Mouse (Mus musculus) intestine, embryonic 14.5 days (tissue): ENCODE measurements around the gene Cacna1e. TPM values are rescaled to one million over a fixed set of nuclear protein-coding genes. Genes with fewer than 3 reads are reported as not detected.

ENCODE experiments used
- ATAC-seq: fragments of 200-750 bp; cut with Nextera tagmentation; replicated peaks from 2 replicates; pipeline ENCODE4 v1.8.0; 2017; ENCODE audit warnings: low read depth, moderate number of reproducible peaks, moderate TSS enrichment, moderate library complexity; ENCODE audit not compliant: low FRiP score, low TSS enrichment
- DNase-seq: peaks from one replicate; pipeline ENCODE4 v3.0.0-alpha.2; 2018; ENCODE audit warnings: low spot score
- H3K27ac ChIP-seq: fragments of 300-500 bp; sonication (generic); 2 replicates; pipeline ENCODE4 v1.5.1; 2014; ENCODE audit warnings: low read depth, mild to moderate bottlenecking, control low read depth
- H3K27me3 ChIP-seq: fragments of 300-500 bp; sonication (generic); replicated peaks from 2 replicates; pipeline ENCODE4 v1.6.1; 2014; ENCODE audit warnings: low read length, control low read depth; ENCODE audit not compliant: control insufficient read depth, insufficient read depth
- H3K36me3 ChIP-seq: fragments of 300-500 bp; sonication (generic); 2 replicates; pipeline ENCODE4 v1.6.1; 2014; ENCODE audit warnings: low read length, control low read depth; ENCODE audit not compliant: control insufficient read depth, insufficient read depth
- H3K4me1 ChIP-seq: fragments of 300-500 bp; sonication (generic); replicated peaks from 2 replicates; pipeline ENCODE4 v1.6.1; 2014; ENCODE audit warnings: low read length, control low read depth, mixed read lengths; ENCODE audit not compliant: control insufficient read depth, insufficient read depth
- H3K4me2 ChIP-seq: fragments of 300-500 bp; sonication (generic); 2 replicates; pipeline ENCODE4 v1.6.1; 2014; ENCODE audit warnings: low read length
- H3K4me3 ChIP-seq: fragments of 300-500 bp; sonication (generic); 2 replicates; pipeline ENCODE4 v1.5.1; 2014; ENCODE audit warnings: low read depth, low read length, control low read depth, mixed read lengths
- H3K9ac ChIP-seq: fragments of 300-500 bp; sonication (generic); 2 replicates; pipeline ENCODE4 v1.6.1; 2014; ENCODE audit warnings: mild to moderate bottlenecking, low read length
- H3K9me3 ChIP-seq: fragments of 300-500 bp; sonication (generic); 2 replicates; pipeline ENCODE4 v1.6.1; 2016; ENCODE audit warnings: low read length, control low read depth; ENCODE audit not compliant: control insufficient read depth
- WGBS: fragments of 180-500 bp; shearing (Covaris S2); extraction: QIAGEN DNeasy Blood & Tissue Kit; methylation state at CpG from one replicate; pipeline ENCODE4 v1.1.7; 2014; 5-methylcytosine and 5-hydroxymethylcytosine counted together
- polyA plus RNA-seq: library from polyadenylated mRNA; unstranded; fragments of >200 nt; fragmentation: Nextera tagmentation; extraction: Ambion mirVana; gene quantifications from 2 replicates; pipeline ENCODE4 v1.2.1, GENCODE M21; 2014

Cacna1e gene
- polyA plus RNA-seq, 1 experiment from 2014 or later: 2.0 TPM

DNA sequence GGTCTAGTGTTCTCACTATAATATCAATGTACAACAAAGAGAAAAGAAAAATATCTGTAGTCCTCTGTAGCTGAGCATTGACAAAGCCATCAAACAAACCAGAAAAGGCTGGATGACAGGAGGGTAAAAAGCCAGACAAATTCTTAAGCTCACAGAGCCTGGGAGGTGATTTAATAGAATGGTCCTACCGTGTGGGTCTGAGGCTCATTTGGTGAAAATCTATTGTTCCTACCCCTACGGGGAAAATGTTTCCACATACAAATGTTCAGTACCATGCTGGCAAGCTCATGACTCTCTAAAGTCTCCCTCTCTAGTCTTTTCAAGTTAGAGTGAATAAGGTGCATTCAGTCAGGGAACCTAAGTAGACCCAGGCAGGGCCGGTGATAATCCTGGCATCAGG is 206.2 kb downstream of the Cacna1e start:
- no peak overlapping the region for H3K4me2 ChIP-seq
- ATAC-seq (no peak), DNase-seq (no peak)
- no peaks in the 10 kb centered on the region for H3K9me3 ChIP-seq
- no peak overlapping the region for H3K9ac ChIP-seq
- no peak overlapping the region for H3K27ac ChIP-seq
- H3K4me1 ChIP-seq: no peaks in the 10 kb centered on the region
- H3K4me3 ChIP-seq: no peak overlapping the region
- 88% methylated on average over 3 of the region's 3 CpGs for WGBS
- H3K36me3 ChIP-seq: no peaks in the 10 kb centered on the region
- H3K27me3 ChIP-seq: no peaks in the 10 kb centered on the region

DNA sequence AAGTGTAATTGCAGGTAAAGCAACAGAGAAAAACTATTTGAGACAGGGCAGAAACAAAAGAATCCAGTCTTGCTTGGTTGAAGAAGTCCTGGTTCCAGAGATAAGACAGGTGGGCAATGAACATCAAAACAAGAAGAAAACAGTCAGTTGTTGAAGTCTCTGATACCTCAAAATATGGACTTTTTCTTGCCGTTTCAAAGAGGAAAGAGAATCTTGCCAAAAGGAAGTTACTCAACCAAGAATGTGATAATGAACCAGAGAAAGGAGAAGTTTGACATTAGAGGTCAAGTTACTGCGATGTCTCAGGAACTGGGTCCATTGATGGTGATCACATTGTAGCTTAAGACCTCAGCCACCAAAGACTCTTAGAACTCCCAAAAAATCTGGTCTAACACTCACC is 206.6 kb downstream of the Cacna1e start:
- H3K4me1 ChIP-seq: no peaks in the 10 kb centered on the region
- 67% methylated on average over 2 of the region's 2 CpGs for WGBS
- no peak overlapping the region for H3K4me3 ChIP-seq
- no peak overlapping the region for H3K9ac ChIP-seq
- H3K27ac ChIP-seq: no peak overlapping the region
- H3K27me3 ChIP-seq: no peaks in the 10 kb centered on the region
- DNase-seq (no peak), ATAC-seq (no peak)
- H3K4me2 ChIP-seq: no peak overlapping the region
- no peaks in the 10 kb centered on the region for H3K36me3 ChIP-seq
- no peaks in the 10 kb centered on the region for H3K9me3 ChIP-seq

- H3K9me3 ChIP-seq: no peaks in the 10 kb centered on the region
- no peak for ATAC-seq
- DNase-seq: no peak
- H3K27ac ChIP-seq: no peak overlapping the region
- no peaks in the 10 kb centered on the region for H3K36me3 ChIP-seq
- no peaks in the 10 kb centered on the region for H3K27me3 ChIP-seq
- no peak overlapping the region for H3K9ac ChIP-seq
- H3K4me2 ChIP-seq: no peak overlapping the region
- no peaks in the 10 kb centered on the region for H3K4me1 ChIP-seq
- no peak overlapping the region for H3K4me3 ChIP-seq
Observed at GRCm38 (mm10) chr1:154663721-154664120, 220.6 kb downstream of the Cacna1e start.

DNA sequence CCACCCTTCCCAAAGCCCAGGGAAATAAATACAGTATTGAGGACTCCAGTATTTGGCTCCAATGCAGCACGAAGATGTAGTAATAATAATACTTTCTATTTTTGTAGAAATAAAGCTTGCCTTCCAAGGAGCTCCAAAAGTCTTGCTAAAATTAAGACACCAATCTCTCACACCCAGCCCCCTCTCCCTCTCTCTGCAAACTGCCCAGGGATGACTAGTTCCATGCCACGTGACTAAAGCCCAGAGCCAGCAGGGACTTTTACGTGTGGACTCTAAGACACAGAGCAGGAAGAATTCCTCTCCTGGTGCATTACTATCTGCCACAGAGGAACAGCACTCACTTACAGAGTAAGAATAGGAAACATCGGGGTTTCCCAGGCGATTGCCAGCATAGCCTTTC is 222.3 kb downstream of the Cacna1e start:
- no peak overlapping the region for H3K4me2 ChIP-seq
- H3K4me3 ChIP-seq: no peak overlapping the region
- DNase-seq: no peak
- H3K9ac ChIP-seq: no peak overlapping the region
- no peaks in the 10 kb centered on the region for H3K27me3 ChIP-seq
- no peaks in the 10 kb centered on the region for H3K36me3 ChIP-seq
- 81% methylated on average over 5 of the region's 5 CpGs for WGBS
- no peak overlapping the region for H3K27ac ChIP-seq
- no peaks in the 10 kb centered on the region for H3K9me3 ChIP-seq
- no peak for ATAC-seq
- H3K4me1 ChIP-seq: no peaks in the 10 kb centered on the region

DNA sequence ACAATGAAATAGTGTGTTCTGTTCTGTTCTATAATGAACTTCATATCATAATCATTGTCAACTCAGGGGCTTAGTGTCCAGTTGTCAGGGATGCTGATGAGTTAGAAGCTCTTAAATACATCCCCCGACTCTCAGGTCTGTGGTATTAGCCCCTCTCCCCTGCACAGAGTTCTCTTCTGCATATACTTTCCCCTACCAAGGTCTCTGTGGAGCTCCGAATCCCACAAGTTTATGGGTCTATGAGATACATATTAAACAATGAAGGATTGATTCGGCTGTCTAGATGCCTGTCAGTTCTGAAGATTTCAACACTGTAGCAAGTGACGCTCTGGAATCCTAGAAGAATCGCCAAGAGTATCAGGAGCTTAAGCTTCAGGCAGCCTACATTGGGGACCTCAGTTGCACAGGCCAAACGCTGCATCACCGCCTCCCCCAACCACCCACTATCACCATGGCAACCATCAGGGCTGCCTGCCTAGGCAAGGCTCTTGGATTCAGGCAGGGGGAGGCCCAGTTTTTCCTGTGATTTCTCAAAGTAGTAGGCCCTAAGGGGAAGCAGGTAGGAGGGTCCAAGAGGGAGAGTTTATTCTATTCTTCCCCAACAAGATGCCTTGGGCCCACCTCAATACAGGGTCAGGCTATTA is 223.0 kb downstream of the Cacna1e start:
- ATAC-seq: no peak
- Histone ChIP-seq H3K36me3 (no peaks in the 10 kb centered on the region), H3K9me3 (no peaks in the 10 kb centered on the region), H3K4me3 (no peak overlapping the region), H3K27me3 (no peaks in the 10 kb centered on the region), H3K4me2 (no peak overlapping the region), H3K4me1 (no peaks in the 10 kb centered on the region), H3K9ac (no peak overlapping the region), H3K27ac (no peak overlapping the region)
- 62% methylated on average over 7 of the region's 7 CpGs for WGBS
- no peak for DNase-seq

DNA sequence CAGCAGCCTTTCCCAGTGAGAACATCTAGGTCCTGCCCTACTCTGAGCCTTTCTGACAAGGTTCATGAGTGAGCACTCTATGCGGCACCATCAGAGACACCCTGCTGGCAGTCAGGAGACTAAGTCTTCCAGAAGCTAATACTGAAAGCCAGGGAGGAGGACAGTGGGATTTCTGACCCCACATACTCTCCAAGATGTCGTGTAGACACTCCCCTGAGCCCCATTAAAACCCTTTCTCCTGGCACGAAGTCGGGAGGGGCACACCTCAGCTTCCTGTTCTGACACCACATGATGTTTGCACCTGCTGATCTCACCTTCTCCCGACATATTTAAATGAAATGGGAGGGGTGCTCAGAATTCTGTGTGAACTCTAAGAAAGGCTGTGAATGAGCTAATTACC is 226.9 kb downstream of the Cacna1e start:
- DNase-seq: no peak
- H3K4me2 ChIP-seq: no peak overlapping the region
- H3K27ac ChIP-seq: no peak overlapping the region
- no peak overlapping the region for H3K4me3 ChIP-seq
- 43% methylated on average over 5 of the region's 5 CpGs for WGBS
- ATAC-seq: no peak
- H3K9ac ChIP-seq: no peak overlapping the region
- no peaks in the 10 kb centered on the region for H3K4me1 ChIP-seq
- H3K27me3 ChIP-seq: no peaks in the 10 kb centered on the region
- H3K36me3 ChIP-seq: no peaks in the 10 kb centered on the region
- no peaks in the 10 kb centered on the region for H3K9me3 ChIP-seq

DNA sequence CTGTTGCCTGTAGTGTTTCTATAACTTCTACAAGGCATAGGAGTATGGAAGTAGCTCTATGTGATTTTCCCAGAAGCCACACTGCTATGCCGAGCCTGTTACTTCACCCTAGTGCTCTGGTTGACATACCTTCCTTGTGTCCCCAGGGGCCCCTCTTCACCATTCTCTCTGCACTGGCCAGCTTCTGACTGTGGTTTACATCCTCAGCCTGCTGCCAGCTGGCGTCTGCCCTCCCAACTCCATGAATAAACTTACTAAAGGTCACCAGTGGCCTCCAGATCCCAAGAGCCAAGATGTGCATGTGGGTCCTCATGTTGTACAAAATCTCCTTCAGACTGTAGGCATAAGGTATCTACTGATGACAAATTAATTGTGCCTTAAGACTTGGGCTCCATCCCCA is 230.3 kb downstream of the Cacna1e start:
- Histone ChIP-seq H3K4me1 (no peaks in the 10 kb centered on the region), H3K27ac (no peak overlapping the region), H3K9me3 (no peaks in the 10 kb centered on the region), H3K4me2 (no peak overlapping the region), H3K27me3 (no peaks in the 10 kb centered on the region), H3K4me3 (no peak overlapping the region), H3K9ac (no peak overlapping the region), H3K36me3 (no peaks in the 10 kb centered on the region)
- DNase-seq (no peak), ATAC-seq (no peak)
- WGBS: 67% methylated on average over 2 of the region's 2 CpGs

GRCm38 (mm10) chr1:154646156-154646950 is 237.9 kb downstream of the Cacna1e start:
- H3K27ac ChIP-seq: no peak overlapping the region
- WGBS: 88% methylated on average over 6 of the region's 6 CpGs
- no peaks in the 10 kb centered on the region for H3K36me3 ChIP-seq
- no peaks in the 10 kb centered on the region for H3K27me3 ChIP-seq
- H3K9me3 ChIP-seq: no peaks in the 10 kb centered on the region
- no peak overlapping the region for H3K4me2 ChIP-seq
- H3K9ac ChIP-seq: no peak overlapping the region
- no peaks in the 10 kb centered on the region for H3K4me1 ChIP-seq
- H3K4me3 ChIP-seq: no peak overlapping the region
- no peak for DNase-seq
- no peak for ATAC-seq

DNA sequence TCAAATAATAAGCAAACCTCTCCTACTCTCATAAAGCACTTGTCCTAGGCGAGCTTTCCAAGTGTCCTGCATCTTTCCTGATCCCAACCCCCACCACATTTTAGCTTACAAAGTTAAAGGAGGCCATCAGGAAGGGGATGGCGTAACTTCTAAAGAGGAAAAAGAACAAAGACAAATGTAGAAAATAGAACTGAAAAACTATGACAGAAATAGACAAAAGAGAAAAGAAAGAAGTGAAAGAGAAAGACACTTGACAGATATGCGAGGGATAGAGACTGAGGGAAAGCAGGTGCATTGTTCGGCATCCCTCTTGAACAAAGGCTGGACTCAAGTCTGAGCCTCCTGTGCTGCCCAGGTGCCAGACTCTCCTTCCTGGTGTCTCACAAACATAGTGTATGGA is 246.5 kb downstream of the Cacna1e start:
- Histone ChIP-seq H3K36me3 (no peaks in the 10 kb centered on the region), H3K9ac (no peak overlapping the region), H3K4me2 (no peak overlapping the region), H3K27ac (no peak overlapping the region), H3K4me1 (no peaks in the 10 kb centered on the region), H3K27me3 (no peaks in the 10 kb centered on the region), H3K4me3 (no peak overlapping the region), H3K9me3 (no peaks in the 10 kb centered on the region)
- WGBS: 82% methylated on average over 4 of the region's 4 CpGs
- DNase-seq (no peak), ATAC-seq (no peak)
